Mouse (Mus musculus): Measurements from ENCODE around the gene Fam118a. TPM values are rescaled to one million over a fixed set of nuclear protein-coding genes. Genes with fewer than 3 reads are reported as not detected.
"Not testable (repeated sequence)": the region's sequence is repeated elsewhere in the genome, so short reads cannot be mapped to it uniquely, and the experiment has no call there.

The Fam118a gene
- polyA plus RNA-seq, 1 experiment from 2014 or later, result 37.5 TPM

DNA sequence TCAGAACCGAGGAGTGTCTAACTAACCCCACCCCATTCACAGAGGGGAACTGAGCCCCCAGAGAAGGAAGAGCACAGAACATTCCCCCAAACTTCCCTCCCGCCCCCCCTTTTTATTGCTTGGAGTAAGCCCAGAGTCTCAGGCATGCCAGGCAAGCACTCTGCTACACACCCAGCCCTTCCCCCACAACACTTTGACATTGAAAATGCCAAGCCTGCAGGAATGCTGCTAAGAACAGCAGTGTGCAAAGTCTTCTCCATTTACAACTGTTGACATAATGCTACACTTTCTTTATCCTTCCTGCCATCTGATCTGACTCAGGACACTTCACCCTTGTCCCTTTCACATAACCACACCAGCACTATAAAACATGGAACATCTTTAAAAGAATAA is 16.1 kb upstream of the Fam118a start:
- Histone ChIP-seq H3K4me1 (ENCODE audit: insufficient read depth) (peaks cover 5% of the 10 kb centered on the region; the same call in 1 of the 2 replicates), H3K4me3 (ENCODE audit: low read depth, low read length) (no peak overlapping the region), H3K9me3 (ENCODE audit: low read depth, low read length) (no peaks in the 10 kb centered on the region), H3K27me3 (ENCODE audit: insufficient read depth, low read length) (peaks cover 5% of the 10 kb centered on the region; the same call in 1 of the 2 replicates), H3K36me3 (ENCODE audit: insufficient read depth) (no peaks in the 10 kb centered on the region), H3K9ac (no peak overlapping the region), H3K27ac (ENCODE audit: low read depth) (peak overlapping the region; percentile 86), H3K4me2 (peak overlapping the region; percentile 40)
- peak; percentile 48 for ATAC-seq (ENCODE audit: insufficient read depth)
- peak; percentile 74 for DNase-seq
- no peak for TF ChIP-seq CTCF (IDR thresholded peaks at IDR 0.05; ENCODE audit: low read depth)
- 10% methylated on average over 2 of the region's 2 CpGs for WGBS

DNA sequence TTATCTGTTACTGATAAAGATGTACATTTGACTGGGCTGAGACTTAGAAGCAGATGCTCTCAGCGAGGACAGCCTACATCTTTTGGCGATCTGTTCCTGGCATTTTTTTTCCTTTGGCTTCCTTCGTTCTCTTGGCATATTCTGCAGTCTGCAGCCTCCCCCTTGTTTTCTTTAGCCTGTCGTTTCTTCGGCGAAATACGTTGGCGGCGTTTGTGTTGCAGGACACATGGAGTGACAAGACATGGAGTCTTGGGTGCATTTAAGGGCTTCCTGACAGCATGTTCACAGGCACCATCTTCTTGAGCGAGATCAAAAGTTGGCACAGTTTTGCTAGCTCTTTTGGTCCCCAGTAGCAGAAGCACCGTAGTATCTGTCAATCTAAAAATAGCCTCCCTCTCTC is 13.0 kb upstream of the Fam118a start:
- peaks cover 6% of the 10 kb centered on the region; the same call in 1 of the 2 replicates for H3K27me3 ChIP-seq (ENCODE audit: insufficient read depth, low read length)
- ATAC-seq (ENCODE audit: insufficient read depth), result no peak
- no peaks in the 10 kb centered on the region for H3K9me3 ChIP-seq (ENCODE audit: low read depth, low read length)
- H3K9ac ChIP-seq, result no peak overlapping the region
- no peaks in the 10 kb centered on the region for H3K36me3 ChIP-seq (ENCODE audit: insufficient read depth)
- H3K27ac ChIP-seq (ENCODE audit: low read depth), result no peak overlapping the region
- H3K4me2 ChIP-seq, result no peak overlapping the region
- WGBS, result 42% methylated on average over 11 of the region's 11 CpGs
- DNase-seq, result peak; percentile 38
- no peak for TF ChIP-seq CTCF (IDR thresholded peaks at IDR 0.05; ENCODE audit: low read depth)
- peaks cover 5% of the 10 kb centered on the region; the same call in 1 of the 2 replicates for H3K4me1 ChIP-seq (ENCODE audit: insufficient read depth)
- no peak overlapping the region for H3K4me3 ChIP-seq (ENCODE audit: low read depth, low read length)

GRCm38 (mm10) chr15:85016951-85017664 is 11.6 kb upstream of the Fam118a start, which contains the start of gene Upk3a:
Upk3a (plus strand) TSS chr15:85017141.
- 7% methylated on average over 21 of the region's 21 CpGs for WGBS
- ATAC-seq (ENCODE audit: insufficient read depth), result peak; percentile 28; the same call in 1 of the 2 replicates

DNA sequence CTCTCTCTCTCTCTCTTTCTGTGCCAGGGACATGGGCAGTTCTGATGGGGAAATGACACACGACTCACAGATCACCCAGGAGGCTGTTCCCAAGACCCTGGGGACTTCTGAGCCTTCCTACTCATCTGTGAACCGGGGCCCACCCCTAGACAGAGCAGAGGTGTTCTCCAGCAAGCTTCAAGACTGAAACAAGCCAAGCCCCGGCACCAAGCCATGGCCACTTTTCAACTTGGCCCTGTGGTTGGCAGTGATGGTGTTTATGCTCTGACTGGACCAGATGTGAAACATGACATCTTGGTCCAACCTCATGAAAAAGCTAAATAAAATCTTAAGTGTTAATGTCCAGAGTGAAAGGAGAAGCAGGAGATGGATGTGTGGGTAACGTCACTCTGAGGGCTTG is 6.5 kb upstream of the Fam118a start:
- 65% methylated on average over 4 of the region's 4 CpGs for WGBS
- no peak for TF ChIP-seq CTCF (IDR thresholded peaks at IDR 0.05; ENCODE audit: low read depth)
- H3K9me3 ChIP-seq (ENCODE audit: low read depth, low read length), result no peaks in the 10 kb centered on the region

More at GRCm38 (mm10) chr15:85016951-85017664, 11.6 kb upstream of the Fam118a start, which contains the start of gene Upk3a:
- no peaks in the 10 kb centered on the region for H3K9me3 ChIP-seq (ENCODE audit: low read depth, low read length)
- peaks cover under 1% of the 10 kb centered on the region for H3K4me1 ChIP-seq (ENCODE audit: insufficient read depth)
- DNase-seq, result peak; percentile 58
- no peaks in the 10 kb centered on the region for H3K36me3 ChIP-seq (ENCODE audit: insufficient read depth)
- H3K27me3 ChIP-seq (ENCODE audit: insufficient read depth, low read length), result peaks cover 6% of the 10 kb centered on the region; the same call in 1 of the 2 replicates
- no peak within 1 kb of the TSS for H3K27ac ChIP-seq (ENCODE audit: low read depth)
- H3K4me2 ChIP-seq, result peak within 1 kb of the TSS; percentile 31; the same call in 1 of the 2 replicates
- no peak within 1 kb of the TSS for H3K4me3 ChIP-seq (ENCODE audit: low read depth, low read length)
- no peak within 1 kb of the TSS for H3K9ac ChIP-seq
- no peak for TF ChIP-seq CTCF (IDR thresholded peaks at IDR 0.05; ENCODE audit: low read depth)

GRCm38 (mm10) chr15:85026197-85026596 is 2.6 kb upstream of the Fam118a start:
- H3K4me3 ChIP-seq (ENCODE audit: low read depth, low read length), result no peak overlapping the region
- H3K9ac ChIP-seq, result no peak overlapping the region
- H3K9me3 ChIP-seq (ENCODE audit: low read depth, low read length), result no peaks in the 10 kb centered on the region
- TF ChIP-seq CTCF (IDR thresholded peaks at IDR 0.05; ENCODE audit: low read depth), result no peak
- no peaks in the 10 kb centered on the region for H3K36me3 ChIP-seq (ENCODE audit: insufficient read depth)
- ATAC-seq (ENCODE audit: insufficient read depth) (no peak), DNase-seq (no peak)
- WGBS, result 72% methylated on average over 4 of the region's 4 CpGs
- H3K4me2 ChIP-seq, result no peak overlapping the region
- no peaks in the 10 kb centered on the region; the same call in 1 of the 2 replicates for H3K4me1 ChIP-seq (ENCODE audit: insufficient read depth)
- no peaks in the 10 kb centered on the region for H3K27me3 ChIP-seq (ENCODE audit: insufficient read depth, low read length)
- H3K27ac ChIP-seq (ENCODE audit: low read depth), result no peak overlapping the region

More for the DNA sequence above, 6.5 kb upstream of the Fam118a start:
- no peak overlapping the region for H3K4me3 ChIP-seq (ENCODE audit: low read depth, low read length)
- no peaks in the 10 kb centered on the region for H3K36me3 ChIP-seq (ENCODE audit: insufficient read depth)
- H3K4me2 ChIP-seq, result no peak overlapping the region
- peaks cover 5% of the 10 kb centered on the region; the same call in 1 of the 2 replicates for H3K27me3 ChIP-seq (ENCODE audit: insufficient read depth, low read length)
- H3K9ac ChIP-seq, result no peak overlapping the region
- no peak for DNase-seq
- ATAC-seq (ENCODE audit: insufficient read depth), result no peak
- no peak overlapping the region for H3K27ac ChIP-seq (ENCODE audit: low read depth)
- H3K4me1 ChIP-seq (ENCODE audit: insufficient read depth), result no peaks in the 10 kb centered on the region; the same call in 1 of the 2 replicates

DNA sequence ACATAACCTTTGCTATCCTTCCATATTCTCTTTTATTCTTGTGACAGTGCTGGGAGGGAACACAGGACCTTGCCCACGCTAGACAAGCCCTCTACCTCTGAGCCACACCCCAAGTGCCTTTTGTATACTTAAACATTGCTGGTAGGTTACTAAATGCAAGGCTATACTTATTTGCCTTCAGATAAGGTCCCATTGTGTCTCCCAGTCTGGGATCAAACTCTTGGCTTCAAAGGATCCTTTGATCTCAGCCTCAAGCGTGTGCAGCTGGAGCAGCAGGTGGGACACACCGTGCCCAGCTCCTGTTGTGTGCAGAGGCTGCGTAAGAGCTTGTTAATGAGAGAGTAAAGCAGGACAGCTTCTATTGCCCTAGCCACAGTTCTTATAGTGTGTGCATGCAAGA is 1.0 kb upstream of the Fam118a start:
- Histone ChIP-seq H3K36me3 (ENCODE audit: insufficient read depth) (no peaks in the 10 kb centered on the region), H3K4me3 (ENCODE audit: low read depth, low read length) (no peak overlapping the region), H3K9me3 (ENCODE audit: low read depth, low read length) (no peaks in the 10 kb centered on the region), H3K4me1 (ENCODE audit: insufficient read depth) (no peaks in the 10 kb centered on the region), H3K9ac (no peak overlapping the region), H3K27me3 (ENCODE audit: insufficient read depth, low read length) (no peaks in the 10 kb centered on the region), H3K27ac (ENCODE audit: low read depth) (no peak overlapping the region), H3K4me2 (no peak overlapping the region)
- TF ChIP-seq CTCF (IDR thresholded peaks at IDR 0.05; ENCODE audit: low read depth), result no peak
- 45% methylated on average over 4 of the region's 4 CpGs for WGBS
- no peak; the same call in 1 of the 2 replicates for ATAC-seq (ENCODE audit: insufficient read depth)
- peak; percentile 26 for DNase-seq

DNA sequence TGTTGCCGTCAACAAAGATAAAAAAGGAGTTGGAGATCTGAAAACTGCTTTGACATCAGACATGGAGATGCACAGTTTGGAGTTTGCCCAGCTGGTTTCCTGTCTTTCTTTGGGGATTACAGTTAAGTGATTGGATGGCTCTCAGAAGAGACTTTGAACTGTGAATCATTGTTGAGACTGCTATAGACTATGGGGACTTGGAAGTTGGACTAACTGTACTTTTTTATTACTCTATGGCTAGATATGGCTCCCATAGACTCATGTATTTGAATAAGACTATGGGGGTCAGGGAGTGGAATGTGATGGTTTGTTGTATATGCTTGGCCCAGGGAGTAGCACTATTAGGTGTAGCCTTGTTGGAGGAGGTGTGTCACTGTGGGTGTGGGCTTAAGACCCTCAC is 1.9 kb downstream of the Fam118a start:
- H3K9ac ChIP-seq; H3K27ac ChIP-seq (ENCODE audit: low read depth); H3K9me3 ChIP-seq (ENCODE audit: low read depth, low read length); H3K36me3 ChIP-seq (ENCODE audit: insufficient read depth); DNase-seq; ATAC-seq (ENCODE audit: insufficient read depth); H3K27me3 ChIP-seq (ENCODE audit: insufficient read depth, low read length); H3K4me2 ChIP-seq; H3K4me1 ChIP-seq (ENCODE audit: insufficient read depth); H3K4me3 ChIP-seq (ENCODE audit: low read depth, low read length): not testable (repeated sequence)
- 48% methylated on average over 1 of the region's 1 CpGs for WGBS
